Mouse (Mus musculus) heart, embryonic 13.5 days (tissue): Measurements from ENCODE around the gene Psme4. TPM values are rescaled to one million over a fixed set of nuclear protein-coding genes. Genes with fewer than 3 reads are reported as not detected.
A peak's percentile ranks its signal among the peaks of the same experiment; 100 is the strongest.
"Not testable (repeated sequence)": the region's sequence is repeated elsewhere in the genome, so short reads cannot be mapped to it uniquely, and the experiment has no call there.

ENCODE experiments used
- ATAC-seq: fragments of 200-750 bp; cut with Nextera tagmentation; 2 replicates; pipeline ENCODE4 v1.8.0; 2017; ENCODE audit warnings: moderate TSS enrichment; ENCODE audit not compliant: insufficient number of reproducible peaks, low FRiP score, low TSS enrichment; ENCODE audit errors: extremely low read depth
- H3K27ac ChIP-seq: fragments of 300-500 bp; sonication (generic); replicated peaks from 2 replicates; pipeline ENCODE4 v1.5.1; 2015; ENCODE audit warnings: moderate library complexity, mild to moderate bottlenecking, inconsistent platforms
- H3K27me3 ChIP-seq: fragments of 300-500 bp; sonication (generic); replicated peaks from 2 replicates; pipeline ENCODE4 v1.6.1; 2015; ENCODE audit warnings: mild to moderate bottlenecking, inconsistent platforms
- H3K36me3 ChIP-seq: fragments of 300-500 bp; sonication (generic); 2 replicates; pipeline ENCODE4 v1.6.1; 2015; ENCODE audit warnings: mild to moderate bottlenecking, inconsistent platforms
- H3K4me1 ChIP-seq: fragments of 300-500 bp; sonication (generic); 2 replicates; pipeline ENCODE4 v1.6.1; 2015; ENCODE audit warnings: inconsistent platforms
- H3K4me2 ChIP-seq: fragments of 300-500 bp; sonication (generic); 2 replicates; pipeline ENCODE4 v1.6.1; 2015; ENCODE audit warnings: inconsistent platforms, mild to moderate bottlenecking, moderate library complexity
- H3K4me3 ChIP-seq: fragments of 300-500 bp; sonication (generic); 2 replicates; pipeline ENCODE4 v1.5.1; 2015; ENCODE audit warnings: moderate library complexity, mild to moderate bottlenecking, inconsistent platforms
- H3K9ac ChIP-seq: fragments of 300-500 bp; sonication (generic); 2 replicates; pipeline ENCODE4 v1.6.1; 2015; ENCODE audit warnings: inconsistent platforms, mild to moderate bottlenecking, moderate library complexity
- H3K9me3 ChIP-seq: fragments of 300-500 bp; sonication (generic); 2 replicates; pipeline ENCODE4 v1.6.1; 2016; ENCODE audit warnings: inconsistent platforms
- WGBS: fragments of 180-500 bp; shearing (Covaris S2); methylation state at CpG from one replicate; pipeline ENCODE4 v1.1.7; 2015; ENCODE audit warnings: mixed read lengths; 5-methylcytosine and 5-hydroxymethylcytosine counted together
- polyA plus RNA-seq: library from polyadenylated mRNA; unstranded; fragments of >200 nt; fragmentation: Nextera tagmentation; extraction: Ambion mirVana; gene quantifications from 2 replicates; pipeline ENCODE4 v1.2.1, GENCODE M21; 2015

The Psme4 gene
- 11.0 and 11.6 TPM in 2 replicates for polyA plus RNA-seq

DNA sequence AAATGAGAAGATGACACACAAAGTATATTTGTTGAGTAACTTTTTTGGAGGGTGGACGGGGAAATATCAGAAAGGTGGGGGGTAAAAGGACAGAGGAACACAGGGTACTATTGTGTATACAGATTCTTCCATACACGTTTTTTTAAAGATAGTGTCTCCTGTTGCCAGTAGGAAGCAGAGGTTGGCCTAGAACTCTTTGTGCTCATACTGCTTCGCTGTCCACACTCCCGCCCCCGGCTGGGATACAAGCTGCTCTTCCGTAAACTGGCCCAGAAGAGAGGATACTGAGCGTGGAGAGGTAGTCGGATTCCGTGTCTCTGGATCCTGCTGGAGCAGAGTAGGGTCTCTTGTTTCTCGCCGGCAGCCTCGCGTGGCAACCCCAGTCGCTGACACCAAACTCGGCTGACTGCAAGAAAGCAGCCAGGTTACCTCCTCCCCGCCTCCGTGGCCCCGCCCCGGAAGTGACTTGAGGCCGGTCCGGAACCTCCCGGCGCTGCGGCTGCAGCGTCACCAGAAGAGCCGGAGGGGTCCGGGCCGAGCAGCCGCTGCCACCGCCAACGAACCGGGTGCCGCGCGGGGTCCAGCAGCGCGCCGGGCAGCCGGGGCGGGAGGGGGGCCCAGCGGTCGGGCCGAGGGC, at the start of gene Psme4:
TSS of gene Psme4 (plus strand) at position 460 of the 637 bp plus-strand sequence.
- H3K36me3 ChIP-seq, result no peaks in the 10 kb centered on the region
- H3K4me2 ChIP-seq, result peak within 1 kb of the TSS; percentile 83
- no peaks in the 10 kb centered on the region for H3K9me3 ChIP-seq
- H3K27ac ChIP-seq, result peak within 1 kb of the TSS; percentile 95
- peak within 1 kb of the TSS; percentile 99 for H3K9ac ChIP-seq
- peak within 1 kb of the TSS; percentile 73 for H3K4me3 ChIP-seq
- under 1% methylated on average over 38 of the region's 43 CpGs for WGBS
- ATAC-seq, result peak; percentile 92
- no peaks in the 10 kb centered on the region for H3K27me3 ChIP-seq
- peaks cover 22% of the 10 kb centered on the region for H3K4me1 ChIP-seq

DNA sequence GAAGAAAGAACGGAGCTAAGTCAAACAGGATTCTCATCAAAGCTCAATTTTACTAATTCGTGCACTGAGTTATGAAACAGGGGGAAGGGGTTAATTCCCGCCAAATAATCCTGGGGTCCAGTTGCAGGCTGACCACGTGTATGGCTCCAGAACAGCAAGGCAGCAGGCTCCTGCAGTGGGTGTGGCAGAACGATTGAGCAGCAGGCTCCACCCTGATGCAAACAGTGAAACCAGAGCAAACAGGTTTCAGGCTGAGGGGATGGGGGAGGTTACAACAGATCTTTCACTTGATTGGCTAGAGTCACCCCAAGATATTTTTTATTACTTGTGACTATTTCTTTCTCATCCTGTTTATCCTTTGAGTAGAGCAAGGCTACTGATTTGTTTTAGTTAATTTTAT, 48.1 kb upstream of the Psme4 start:
- Histone ChIP-seq H3K4me3 (no peak overlapping the region), H3K4me2 (no peak overlapping the region), H3K9me3 (peaks cover 5% of the 10 kb centered on the region; the same call in 1 of the 2 replicates), H3K27ac (no peak overlapping the region), H3K9ac (no peak overlapping the region), H3K4me1 (peaks cover 10% of the 10 kb centered on the region), H3K36me3 (no peaks in the 10 kb centered on the region), H3K27me3 (no peaks in the 10 kb centered on the region)
- WGBS, result 49% methylated on average over 5 of the region's 5 CpGs
- ATAC-seq, result no peak

DNA sequence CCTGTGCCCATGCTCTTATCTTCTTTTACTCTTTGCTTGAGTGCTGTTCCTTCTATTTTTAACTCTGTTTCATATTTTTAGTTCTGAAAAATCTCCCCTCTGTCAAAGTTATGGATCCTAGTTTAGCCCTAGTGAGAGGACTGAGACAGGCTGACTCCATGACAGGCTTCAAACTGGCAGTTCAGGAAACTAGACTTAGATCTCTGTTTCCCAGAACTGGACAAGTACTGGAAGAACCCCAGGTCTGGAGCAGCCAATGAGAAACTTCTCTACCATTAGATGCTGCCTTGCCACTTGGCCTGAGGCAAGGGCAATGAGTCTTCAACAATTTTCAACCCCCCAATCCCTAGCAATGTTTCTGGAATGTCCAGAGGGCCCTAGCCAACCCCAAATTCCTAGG, 40.8 kb upstream of the Psme4 start:
- Histone ChIP-seq H3K4me1 (no peaks in the 10 kb centered on the region), H3K27me3 (no peaks in the 10 kb centered on the region), H3K27ac (no peak overlapping the region), H3K9me3 (peaks cover 5% of the 10 kb centered on the region; the same call in 1 of the 2 replicates), H3K36me3 (no peaks in the 10 kb centered on the region), H3K9ac (no peak overlapping the region), H3K4me2 (no peak overlapping the region), H3K4me3 (no peak overlapping the region)
- ATAC-seq, result no peak

DNA sequence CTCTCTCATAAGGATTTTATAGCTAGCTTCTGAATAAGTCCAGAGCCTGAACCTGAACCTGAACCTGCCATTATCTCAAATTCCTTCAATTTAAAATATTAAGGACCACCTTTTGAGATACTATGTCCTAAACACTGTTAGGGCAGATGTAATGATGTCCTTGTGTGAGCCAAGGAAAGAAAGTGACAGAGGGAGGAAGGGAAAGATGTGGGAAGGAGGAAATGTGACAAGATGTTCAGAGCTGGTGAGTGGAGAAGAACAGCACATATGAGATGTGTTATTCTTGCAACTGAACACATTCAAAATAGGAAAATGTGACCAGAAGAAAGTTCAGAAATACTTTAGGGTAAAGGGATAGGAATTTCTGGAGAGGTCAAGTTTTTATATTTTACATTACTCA, 38.1 kb upstream of the Psme4 start:
- no peaks in the 10 kb centered on the region for H3K4me1 ChIP-seq
- H3K27ac ChIP-seq, result no peak overlapping the region
- H3K9ac ChIP-seq, result no peak overlapping the region
- H3K4me3 ChIP-seq, result no peak overlapping the region
- no peak for ATAC-seq
- 0 out of 2 replicates have a peak, but pooled peaks cover under 1% of the 10 kb centered on the region for H3K9me3 ChIP-seq
- H3K27me3 ChIP-seq, result no peaks in the 10 kb centered on the region
- no peak overlapping the region for H3K4me2 ChIP-seq
- no peaks in the 10 kb centered on the region for H3K36me3 ChIP-seq

DNA sequence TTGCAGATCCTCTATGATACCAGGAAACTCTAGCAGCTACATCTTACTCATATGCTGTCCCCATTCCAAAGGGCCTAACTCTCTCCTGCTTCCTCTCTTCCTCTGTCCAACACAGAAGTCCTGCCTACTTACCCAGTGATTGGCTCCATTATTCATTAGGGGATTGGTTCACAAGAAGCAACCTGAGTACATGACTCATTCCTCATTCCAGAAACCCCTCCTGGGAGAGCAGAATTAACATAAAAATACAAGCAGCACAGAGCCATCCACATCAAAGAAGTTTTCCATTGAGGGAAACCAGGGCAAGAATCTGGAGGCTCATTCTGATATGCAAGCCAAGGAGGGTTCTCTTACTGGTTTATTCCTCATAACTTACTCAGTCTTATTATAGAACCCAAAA, 27.5 kb upstream of the Psme4 start:
- H3K36me3 ChIP-seq, result no peaks in the 10 kb centered on the region
- ATAC-seq, result no peak
- H3K4me3 ChIP-seq, result no peak overlapping the region
- no peak overlapping the region for H3K27ac ChIP-seq
- H3K27me3 ChIP-seq, result no peaks in the 10 kb centered on the region
- H3K4me2 ChIP-seq, result no peak overlapping the region
- H3K9ac ChIP-seq, result no peak overlapping the region
- no peaks in the 10 kb centered on the region for H3K9me3 ChIP-seq
- H3K4me1 ChIP-seq, result no peaks in the 10 kb centered on the region

DNA sequence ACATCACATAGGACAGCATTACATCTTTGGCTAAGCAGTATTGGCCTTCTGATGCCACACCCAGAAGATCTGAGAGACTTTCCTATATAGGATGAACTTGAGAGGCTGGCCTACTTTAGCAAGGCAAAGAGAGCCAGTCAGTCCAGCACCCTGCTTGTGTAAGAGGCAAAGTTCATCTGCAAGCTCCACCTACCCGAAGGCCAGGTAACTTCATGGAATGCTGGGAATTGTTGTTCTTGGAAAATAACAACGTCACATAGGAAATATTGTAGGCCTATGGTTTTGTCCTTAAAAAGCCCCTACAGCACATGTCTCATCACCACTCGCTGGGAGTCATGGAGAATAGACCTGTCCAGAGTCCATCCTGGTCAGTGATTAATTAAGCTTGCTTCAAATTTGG, 22.6 kb upstream of the Psme4 start:
- H3K9ac ChIP-seq, result no peak overlapping the region
- no peak overlapping the region for H3K27ac ChIP-seq
- no peak overlapping the region for H3K4me3 ChIP-seq
- no peaks in the 10 kb centered on the region for H3K9me3 ChIP-seq
- H3K4me1 ChIP-seq, result 0 out of 2 replicates have a peak, but pooled peaks cover 4% of the 10 kb centered on the region
- H3K27me3 ChIP-seq, result peaks cover 5% of the 10 kb centered on the region; the same call in 1 of the 2 replicates
- WGBS, result 71% methylated on average over 3 of the region's 3 CpGs
- no peak overlapping the region for H3K4me2 ChIP-seq
- H3K36me3 ChIP-seq, result no peaks in the 10 kb centered on the region
- ATAC-seq, result no peak

DNA sequence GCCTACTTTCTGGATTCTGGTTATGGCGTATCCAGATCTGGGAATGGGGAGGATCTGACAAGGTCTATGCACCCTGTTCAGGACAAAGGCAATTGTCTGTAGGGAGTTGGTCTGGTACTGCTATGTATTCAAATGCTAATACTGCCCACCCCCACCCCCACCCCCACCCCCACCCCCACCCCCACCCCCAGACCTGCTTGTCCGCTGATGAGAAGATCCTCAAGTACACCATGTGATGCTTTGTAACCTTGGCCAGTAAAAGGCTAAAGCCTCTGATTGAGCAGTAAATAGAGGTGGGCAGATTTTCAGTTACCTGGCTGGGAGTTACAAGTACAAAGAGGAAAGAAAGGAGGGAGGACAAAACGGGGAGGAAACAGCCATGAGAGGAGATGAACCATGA, 21.9 kb upstream of the Psme4 start:
- H3K4me1 ChIP-seq, result 0 out of 2 replicates have a peak, but pooled peaks cover 4% of the 10 kb centered on the region
- H3K4me3 ChIP-seq, result no peak overlapping the region
- H3K36me3 ChIP-seq, result no peaks in the 10 kb centered on the region
- no peaks in the 10 kb centered on the region for H3K9me3 ChIP-seq
- 51% methylated on average over 3 of the region's 3 CpGs for WGBS
- peaks cover 5% of the 10 kb centered on the region; the same call in 1 of the 2 replicates for H3K27me3 ChIP-seq
- no peak for ATAC-seq
- no peak overlapping the region for H3K27ac ChIP-seq
- H3K9ac ChIP-seq, result no peak overlapping the region
- no peak overlapping the region for H3K4me2 ChIP-seq

DNA sequence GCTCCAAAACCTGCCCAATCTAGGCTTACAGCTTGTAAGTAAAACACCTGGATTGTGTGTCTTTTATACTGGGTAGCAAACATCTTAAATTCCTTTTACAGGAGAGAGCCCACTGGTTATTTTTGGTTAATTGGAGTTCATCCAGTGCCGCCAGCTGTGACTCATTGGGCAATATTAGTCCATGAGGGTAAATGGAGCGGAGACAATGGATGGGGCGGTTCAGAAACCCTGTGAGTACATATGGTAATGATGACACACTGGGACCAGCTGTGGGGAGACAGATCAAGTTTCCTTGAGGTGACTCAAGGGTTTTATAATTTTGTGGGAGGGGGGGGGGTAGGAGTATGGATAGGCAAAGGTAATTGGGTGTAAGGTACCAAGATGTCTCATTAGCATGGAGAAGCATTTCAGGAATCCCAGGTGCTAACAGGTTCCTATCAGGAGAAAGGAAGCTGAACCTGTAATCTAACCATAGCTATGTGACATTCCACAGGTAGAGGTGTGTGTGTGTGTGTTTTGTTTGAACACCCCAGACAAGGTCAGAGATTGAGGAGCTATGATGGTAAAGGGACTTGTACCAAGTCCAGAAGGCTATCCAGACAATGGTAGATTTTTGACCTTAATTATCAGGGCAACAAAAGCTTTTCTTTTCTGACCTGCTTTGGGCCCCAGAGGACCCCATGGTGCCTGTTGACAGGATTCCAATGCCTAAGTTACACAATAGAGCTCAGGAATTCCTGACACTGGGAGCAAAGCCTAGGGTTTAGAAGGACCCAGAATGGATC, 21.3 kb upstream of the Psme4 start:
- H3K4me3 ChIP-seq, result no peak overlapping the region
- H3K4me2 ChIP-seq, result no peak overlapping the region
- H3K27ac ChIP-seq, result no peak overlapping the region
- no peak overlapping the region for H3K9ac ChIP-seq
- peaks cover 5% of the 10 kb centered on the region for H3K27me3 ChIP-seq
- H3K9me3 ChIP-seq, result no peaks in the 10 kb centered on the region
- no peak for ATAC-seq
- H3K4me1 ChIP-seq, result peaks cover 4% of the 10 kb centered on the region; the same call in 1 of the 2 replicates
- 74% methylated on average over 3 of the region's 3 CpGs for WGBS
- H3K36me3 ChIP-seq, result no peaks in the 10 kb centered on the region

DNA sequence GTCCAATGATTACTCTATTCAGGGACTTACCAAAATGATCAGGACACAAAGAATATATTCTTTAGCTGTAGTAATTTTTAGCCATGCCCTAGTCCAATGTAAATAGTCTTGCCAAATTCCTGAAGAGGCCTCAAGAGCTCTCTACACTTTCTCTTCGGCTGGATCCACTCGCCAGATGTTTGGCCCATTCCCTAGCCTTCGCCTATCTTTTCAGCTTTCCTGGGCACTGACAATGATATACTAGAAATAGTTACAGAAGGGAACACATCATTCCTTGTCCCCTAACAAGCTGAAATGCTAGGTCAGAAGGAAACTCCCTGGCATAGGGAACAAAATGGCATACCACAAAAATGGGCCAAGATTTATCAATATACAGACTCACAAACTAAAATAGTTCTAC, 18.6 kb upstream of the Psme4 start:
- no peak overlapping the region for H3K27ac ChIP-seq
- H3K27me3 ChIP-seq, result peaks cover 18% of the 10 kb centered on the region
- no peak overlapping the region for H3K4me2 ChIP-seq
- no peaks in the 10 kb centered on the region for H3K9me3 ChIP-seq
- no peak overlapping the region for H3K9ac ChIP-seq
- WGBS, result 68% methylated on average over 3 of the region's 3 CpGs
- H3K36me3 ChIP-seq, result no peaks in the 10 kb centered on the region
- peaks cover 4% of the 10 kb centered on the region; the same call in 1 of the 2 replicates for H3K4me1 ChIP-seq
- no peak overlapping the region for H3K4me3 ChIP-seq
- ATAC-seq, result no peak

DNA sequence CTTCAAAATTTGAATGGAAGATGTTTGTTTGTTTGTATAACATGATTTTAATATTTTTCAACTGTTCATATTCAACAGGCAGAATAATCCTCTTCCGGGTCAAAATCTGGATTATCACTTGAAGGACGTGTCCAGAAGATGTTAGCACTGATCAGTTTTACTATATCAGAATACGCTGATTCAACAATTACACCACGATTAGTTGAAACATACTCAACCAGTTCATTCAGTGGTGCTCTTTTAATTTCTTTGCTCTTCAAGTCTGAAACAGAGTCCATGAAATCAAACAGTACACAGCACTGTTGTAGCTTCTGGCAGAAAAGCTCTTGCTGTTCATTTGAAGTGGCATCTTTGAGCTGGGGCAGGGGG, 17.1 kb upstream of the Psme4 start:
- H3K27ac ChIP-seq, ATAC-seq, H3K4me1 ChIP-seq, H3K9me3 ChIP-seq, H3K36me3 ChIP-seq: not testable (repeated sequence)
- H3K4me3 ChIP-seq, result peak overlapping the region; percentile 55
- H3K9ac ChIP-seq, result peak overlapping the region; percentile 75
- H3K27me3 ChIP-seq, result peaks cover 18% of the 10 kb centered on the region
- H3K4me2 ChIP-seq, result peak overlapping the region; percentile 73
- 61% methylated on average over 4 of the region's 4 CpGs for WGBS

DNA sequence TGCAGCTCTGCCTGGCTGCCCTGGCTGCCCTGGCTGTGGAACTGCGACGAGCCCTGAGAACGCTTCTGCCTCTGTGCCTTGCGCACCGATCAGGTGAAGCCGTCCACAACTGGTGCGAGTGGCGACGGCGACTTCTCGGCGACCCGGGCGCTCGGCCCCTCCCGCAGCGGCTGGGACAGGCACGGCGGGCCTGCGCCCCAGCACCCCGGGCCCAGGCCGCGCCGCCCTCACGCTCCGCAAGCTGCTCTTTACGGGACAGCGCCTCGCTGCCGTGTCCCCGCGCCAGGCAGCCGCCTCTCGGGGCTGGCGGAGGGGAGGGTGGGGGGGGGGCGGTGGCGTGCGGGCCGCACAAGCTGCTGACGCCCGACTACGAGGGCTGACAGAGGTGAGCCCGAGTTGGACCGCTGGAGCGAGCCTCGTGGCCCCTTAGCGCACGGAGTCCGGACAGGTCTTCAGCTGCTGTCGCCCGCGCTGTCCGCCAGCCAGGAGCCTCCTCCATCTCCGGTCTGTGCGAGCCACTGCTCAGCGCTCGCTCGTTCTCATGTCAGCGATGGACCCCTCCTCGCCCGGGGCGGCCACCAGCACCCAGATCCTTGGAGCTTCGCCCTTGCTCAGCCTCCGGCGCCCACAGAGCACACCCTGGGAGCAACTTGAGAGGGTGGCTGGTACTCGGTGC, 16.5 kb upstream of the Psme4 start:
- under 1% methylated on average over 48 of the region's 66 CpGs for WGBS
- peaks cover 4% of the 10 kb centered on the region; the same call in 1 of the 2 replicates for H3K4me1 ChIP-seq
- no peaks in the 10 kb centered on the region for H3K9me3 ChIP-seq
- no peaks in the 10 kb centered on the region for H3K36me3 ChIP-seq
- ATAC-seq, result peak; percentile 63
- H3K4me3 ChIP-seq, result peak overlapping the region; percentile 55
- peak overlapping the region; percentile 75 for H3K9ac ChIP-seq
- H3K4me2 ChIP-seq, result peak overlapping the region; percentile 73
- H3K27ac ChIP-seq, result no peak overlapping the region
- peaks cover 18% of the 10 kb centered on the region for H3K27me3 ChIP-seq
